Mouse (Mus musculus) erythroblast, embryonic 14.5 days (primary cell): ENCODE results near the gene Pdss2. TPM values are rescaled to one million over a fixed set of nuclear protein-coding genes. Genes with fewer than 3 reads are reported as not detected.

ENCODE experiments used
- H3K27me3 ChIP-seq: 2 replicates; pipeline ENCODE4 v1.6.1; 2012; ENCODE audit warnings: inconsistent platforms; ENCODE audit not compliant: control insufficient read depth
- H3K36me3 ChIP-seq: 2 replicates; pipeline ENCODE4 v1.6.1; 2012; ENCODE audit warnings: mild to moderate bottlenecking, inconsistent platforms; ENCODE audit not compliant: control insufficient read depth
- H3K4me1 ChIP-seq: 2 replicates; pipeline ENCODE4 v1.6.1; 2012; ENCODE audit warnings: inconsistent platforms; ENCODE audit not compliant: control insufficient read depth
- H3K4me3 ChIP-seq: replicated peaks from 2 replicates; pipeline ENCODE3; 2012; ENCODE audit warnings: moderate library complexity, mild to moderate bottlenecking, inconsistent platforms
- H3K9me3 ChIP-seq: 2 replicates; pipeline ENCODE4 v1.6.1; 2012; ENCODE audit warnings: low read length, inconsistent platforms, mixed read lengths; ENCODE audit not compliant: control insufficient read depth
- GATA1 ChIP-seq: IDR thresholded peaks from 2 replicates; pipeline ENCODE4 v1.6.1; 2012; ENCODE audit warnings: low read length, inconsistent platforms, mixed read lengths
- TAL1 ChIP-seq: IDR thresholded peaks from 3 replicates; pipeline ENCODE4 v1.6.1; 2012; ENCODE audit warnings: low read length, inconsistent platforms, mixed read lengths
- polyA plus RNA-seq: library from polyadenylated mRNA; stranded (reverse); fragments of >175 nt; gene quantifications from 2 replicates; pipeline ENCODE4 v1.2.3, GENCODE M21; 2012

The Pdss2 gene
- polyA plus RNA-seq, 1 experiment, result 0.46 TPM

DNA sequence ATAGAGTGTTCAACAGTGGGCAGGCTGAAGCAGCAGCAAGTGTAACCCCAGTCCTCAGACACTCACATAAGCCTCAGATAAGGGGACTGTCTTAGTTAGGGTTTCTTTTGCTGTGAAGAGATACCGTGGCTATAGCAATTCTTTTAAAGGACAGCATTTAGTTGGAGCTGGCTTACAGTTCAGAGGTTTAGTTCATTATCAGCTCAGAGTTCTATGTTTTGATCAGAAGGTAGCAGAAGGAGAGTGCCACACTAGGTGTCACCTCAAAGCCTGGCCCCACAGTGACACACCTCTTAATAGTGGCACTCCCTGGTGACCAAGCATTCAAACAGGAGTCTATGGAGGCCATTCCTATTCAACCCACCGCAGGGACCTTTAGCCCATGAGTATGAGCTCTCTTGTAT, 70.0 kb downstream of the Pdss2 start:
- TF ChIP-seq TAL1, result no peak
- TF ChIP-seq GATA1, result no peak
- Histone ChIP-seq H3K4me3 (no peak overlapping the region), H3K27me3 (no peaks in the 10 kb centered on the region), H3K4me1 (peaks cover 54% of the 10 kb centered on the region), H3K9me3 (no peaks in the 10 kb centered on the region), H3K36me3 (0 out of 2 replicates have a peak, but pooled peaks cover 2% of the 10 kb centered on the region)

DNA sequence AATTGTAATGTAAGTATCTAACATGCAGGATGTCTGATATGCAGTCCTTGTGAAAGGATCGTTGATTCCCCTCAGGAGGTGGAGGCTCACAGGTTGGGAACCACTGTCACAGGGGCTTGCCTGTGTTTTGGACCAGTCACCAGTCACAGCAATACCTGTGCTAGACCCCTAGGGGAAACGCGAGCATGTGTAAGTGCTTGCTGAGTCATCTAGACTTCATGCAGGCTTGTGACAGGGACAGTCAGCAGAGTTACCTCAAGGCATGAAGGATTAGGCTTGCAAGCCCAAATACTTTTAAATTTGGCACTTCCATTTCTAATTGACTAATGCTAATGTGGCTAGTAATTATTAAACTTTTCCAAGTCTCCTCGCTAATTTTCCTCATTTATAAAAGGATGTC, 71.2 kb downstream of the Pdss2 start:
- TF ChIP-seq TAL1 (no peak), GATA1 (no peak)
- Histone ChIP-seq H3K4me1 (peaks cover 54% of the 10 kb centered on the region), H3K9me3 (no peaks in the 10 kb centered on the region), H3K36me3 (0 out of 2 replicates have a peak, but pooled peaks cover 2% of the 10 kb centered on the region), H3K4me3 (no peak overlapping the region), H3K27me3 (no peaks in the 10 kb centered on the region)

DNA sequence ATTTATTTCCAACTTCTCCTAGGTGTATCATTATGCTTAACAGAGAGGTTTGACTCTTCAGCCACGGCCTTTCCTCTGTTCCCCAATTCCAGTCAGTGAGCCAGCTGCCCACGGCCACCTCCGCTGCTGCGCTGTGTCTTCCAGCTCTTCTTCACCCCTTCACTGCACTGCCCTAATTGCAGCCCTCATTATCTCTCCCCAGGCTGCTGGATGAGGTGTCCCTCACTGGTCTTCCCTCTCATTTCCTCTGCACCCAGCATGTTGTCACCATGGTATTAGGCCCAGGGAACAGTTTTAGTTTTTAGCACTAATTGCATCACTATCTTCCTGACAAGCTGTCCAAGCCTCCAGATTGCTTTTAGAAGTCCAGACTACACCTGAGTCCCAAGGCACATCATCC, 73.0 kb downstream of the Pdss2 start:
- no peaks in the 10 kb centered on the region for H3K27me3 ChIP-seq
- peaks cover 2% of the 10 kb centered on the region; the same call in 1 of the 2 replicates for H3K36me3 ChIP-seq
- TF ChIP-seq TAL1, result no peak
- no peak for TF ChIP-seq GATA1
- no peaks in the 10 kb centered on the region for H3K9me3 ChIP-seq
- peaks cover 45% of the 10 kb centered on the region for H3K4me1 ChIP-seq
- H3K4me3 ChIP-seq, result no peak overlapping the region

DNA sequence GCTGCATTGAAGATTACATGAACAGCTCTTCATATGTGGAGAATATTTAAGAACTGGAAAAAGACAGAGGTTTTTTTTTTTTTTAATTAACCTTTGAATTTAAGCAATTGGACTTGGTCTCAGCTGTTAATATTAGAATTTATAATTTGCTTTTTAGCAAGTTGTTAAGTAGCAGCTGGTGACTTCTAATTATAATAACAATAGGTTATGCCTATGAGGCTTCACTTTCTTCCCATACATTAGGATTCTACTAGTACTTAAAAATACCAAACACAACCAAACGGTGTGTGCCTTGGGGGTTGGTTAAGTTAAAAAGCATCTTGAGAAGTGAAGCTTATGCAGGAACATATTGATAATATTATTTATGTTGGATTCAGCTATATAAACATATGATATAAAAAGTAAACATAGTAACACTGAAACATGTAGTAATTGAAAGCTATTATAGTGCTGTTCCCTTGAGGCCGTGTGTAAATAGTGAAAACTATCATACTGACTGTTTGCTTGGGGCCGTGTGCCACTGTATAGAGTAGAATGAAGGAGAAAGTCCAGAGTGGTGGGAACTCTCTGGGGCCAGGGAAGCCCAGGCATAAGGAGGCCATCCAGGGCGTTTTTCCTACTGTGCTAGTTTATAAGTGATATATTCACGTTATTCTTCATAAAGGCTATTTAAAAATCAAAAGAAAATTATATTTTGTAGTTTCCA, 87.0 kb downstream of the Pdss2 start:
- H3K4me1 ChIP-seq, result peaks cover 17% of the 10 kb centered on the region
- no peak overlapping the region for H3K4me3 ChIP-seq
- no peaks in the 10 kb centered on the region for H3K27me3 ChIP-seq
- no peak for TF ChIP-seq GATA1
- TF ChIP-seq TAL1, result no peak
- H3K36me3 ChIP-seq, result peaks cover 5% of the 10 kb centered on the region
- H3K9me3 ChIP-seq, result no peaks in the 10 kb centered on the region

DNA sequence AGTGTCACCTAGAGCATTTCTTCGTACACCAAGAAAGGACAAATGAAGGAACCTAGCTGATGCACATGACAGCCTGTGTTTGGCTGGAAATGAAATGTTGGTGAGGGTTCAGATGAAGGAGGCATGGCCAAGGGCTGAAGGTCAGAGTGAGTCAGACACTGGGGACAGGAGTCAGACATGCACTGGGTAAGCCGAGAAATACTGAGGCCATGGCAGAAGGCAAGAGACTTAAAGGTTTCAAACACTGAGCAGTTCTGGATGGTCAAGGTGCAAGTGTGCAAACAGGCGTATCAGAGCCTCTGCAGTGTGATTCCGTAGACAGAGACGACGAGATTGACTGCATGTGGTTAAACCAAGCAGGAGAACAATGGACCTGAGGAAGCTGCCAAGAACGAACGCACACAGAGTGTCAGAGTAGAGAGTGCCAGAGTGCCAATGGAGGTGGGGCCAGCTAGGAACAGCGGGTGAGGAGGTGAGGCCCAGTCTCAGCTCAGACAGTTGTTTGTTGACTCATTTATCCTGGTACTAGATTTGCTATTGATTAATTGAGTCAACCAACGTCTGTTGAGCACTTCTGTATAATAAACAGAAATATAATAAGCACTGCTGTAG, 89.6 kb downstream of the Pdss2 start:
- Histone ChIP-seq H3K4me3 (no peak overlapping the region), H3K36me3 (no peaks in the 10 kb centered on the region), H3K27me3 (no peaks in the 10 kb centered on the region), H3K9me3 (no peaks in the 10 kb centered on the region), H3K4me1 (peaks cover 21% of the 10 kb centered on the region)
- no peak for TF ChIP-seq TAL1

DNA sequence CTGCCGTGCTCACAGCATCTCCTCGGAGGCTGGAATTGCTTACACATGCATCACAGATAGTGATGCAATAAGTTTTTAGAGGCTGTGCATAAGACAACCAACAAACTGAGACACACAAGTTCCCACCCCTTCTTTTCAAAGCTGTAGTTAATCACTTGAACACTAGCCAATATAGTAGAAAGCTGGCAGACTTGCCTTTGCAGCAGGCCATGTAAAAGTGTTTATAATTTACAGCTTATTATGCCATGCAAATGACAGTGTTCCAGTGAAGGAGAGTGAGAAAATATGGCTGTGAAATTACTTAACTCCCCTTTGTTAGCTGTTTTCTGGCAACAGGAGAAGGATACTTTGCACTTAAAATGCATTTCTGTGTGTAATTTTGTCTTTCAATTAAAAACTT, 90.9 kb downstream of the Pdss2 start:
- no peaks in the 10 kb centered on the region for H3K9me3 ChIP-seq
- H3K27me3 ChIP-seq, result no peaks in the 10 kb centered on the region
- TF ChIP-seq TAL1 (no peak), GATA1 (no peak)
- H3K4me1 ChIP-seq, result peaks cover 21% of the 10 kb centered on the region
- H3K4me3 ChIP-seq, result no peak overlapping the region
- no peaks in the 10 kb centered on the region for H3K36me3 ChIP-seq

DNA sequence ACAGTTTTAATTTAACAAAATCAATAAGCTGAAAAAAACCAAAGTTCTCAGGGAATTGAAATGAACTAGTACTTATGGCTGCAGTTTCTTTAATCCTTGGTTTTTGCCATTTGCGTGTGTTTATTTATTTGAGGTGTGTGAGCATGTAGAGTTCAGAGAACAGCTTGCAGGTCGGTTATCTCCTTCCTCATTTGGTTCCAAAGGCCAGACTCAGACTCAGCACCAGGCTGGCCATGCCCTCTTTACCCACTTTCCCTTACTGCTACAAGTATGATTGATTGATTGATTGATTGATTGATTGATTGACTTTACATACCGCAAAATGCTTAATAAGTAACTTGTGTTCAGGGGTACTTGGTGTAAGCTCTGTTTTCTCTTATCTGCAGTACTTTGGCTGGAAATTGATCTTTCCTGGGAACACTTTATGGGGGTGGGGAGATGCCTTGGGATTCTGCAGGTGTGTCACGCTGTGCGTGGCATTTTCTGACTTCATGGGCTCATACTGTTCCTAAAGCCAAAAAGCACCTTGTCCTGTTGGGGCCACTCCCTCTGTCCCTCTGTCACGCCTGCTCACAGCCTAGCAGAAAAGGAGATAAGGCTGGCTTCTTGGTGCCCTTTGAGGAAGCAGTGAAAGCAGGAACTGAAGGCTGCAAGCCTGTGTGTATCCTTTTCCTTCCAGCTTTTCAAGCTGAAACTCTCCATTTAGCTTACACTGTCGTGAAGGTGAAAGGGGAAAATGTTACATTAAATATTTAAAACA, 91.6 kb downstream of the Pdss2 start:
- TF ChIP-seq TAL1 (no peak), GATA1 (no peak)
- Histone ChIP-seq H3K4me1 (peaks cover 21% of the 10 kb centered on the region), H3K36me3 (no peaks in the 10 kb centered on the region), H3K4me3 (no peak overlapping the region), H3K27me3 (no peaks in the 10 kb centered on the region), H3K9me3 (no peaks in the 10 kb centered on the region)

DNA sequence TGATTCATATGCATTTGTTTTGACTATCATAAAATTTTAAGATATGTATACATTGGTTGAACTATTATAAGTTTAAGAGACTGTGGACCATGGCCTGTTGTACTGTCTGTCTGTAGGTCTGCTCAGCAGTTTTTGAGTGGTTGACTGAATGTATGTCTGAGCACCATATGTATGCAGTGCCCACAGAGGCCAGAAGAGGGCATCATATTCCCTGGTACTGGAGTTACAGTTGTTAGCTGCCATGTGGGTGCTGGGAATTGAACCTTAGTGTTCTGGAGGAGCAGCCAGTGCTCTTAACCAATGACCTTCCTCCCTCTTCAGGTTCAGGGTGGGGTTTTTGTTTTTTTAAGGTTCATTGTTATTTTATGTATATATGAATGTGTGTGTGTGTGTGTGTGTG, 93.9 kb downstream of the Pdss2 start:
- peaks cover 21% of the 10 kb centered on the region for H3K4me1 ChIP-seq
- no peak overlapping the region for H3K4me3 ChIP-seq
- TF ChIP-seq GATA1 (no peak), TAL1 (no peak)
- no peaks in the 10 kb centered on the region for H3K27me3 ChIP-seq
- H3K9me3 ChIP-seq, result no peaks in the 10 kb centered on the region
- no peaks in the 10 kb centered on the region for H3K36me3 ChIP-seq

DNA sequence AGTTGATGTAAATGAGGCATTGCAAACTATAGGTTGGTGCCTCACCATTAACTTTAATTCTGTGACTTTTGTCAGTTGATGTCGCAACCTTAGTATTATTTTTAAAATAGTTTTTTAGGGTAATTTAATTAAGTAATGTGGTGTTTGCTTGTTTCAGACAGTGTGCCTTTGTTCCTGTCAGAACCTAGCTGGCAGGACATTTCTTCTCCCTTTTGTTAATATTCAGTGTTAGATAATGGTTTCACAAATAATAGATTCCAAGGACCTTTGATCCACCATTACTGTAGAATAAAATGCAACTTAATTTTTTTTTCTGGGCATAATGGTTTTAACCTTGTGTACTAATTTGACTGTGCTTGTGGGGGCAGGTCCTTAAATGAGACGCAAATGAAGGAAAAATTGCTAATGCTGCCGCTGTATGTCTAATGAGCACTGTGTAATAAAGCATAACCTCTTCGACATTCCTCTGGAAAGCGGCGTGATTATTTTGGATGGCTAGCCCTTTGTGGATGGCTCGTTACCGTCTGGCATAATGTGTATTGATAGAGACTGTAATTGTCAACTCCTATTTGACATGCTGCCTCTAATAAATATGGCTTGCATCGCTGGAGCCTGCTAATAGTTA, 96.2 kb downstream of the Pdss2 start:
- Histone ChIP-seq H3K36me3 (no peaks in the 10 kb centered on the region), H3K4me1 (peaks cover 11% of the 10 kb centered on the region), H3K27me3 (no peaks in the 10 kb centered on the region), H3K9me3 (no peaks in the 10 kb centered on the region), H3K4me3 (no peak overlapping the region)
- TF ChIP-seq TAL1, result no peak
- no peak for TF ChIP-seq GATA1
